Mouse (Mus musculus) adrenal gland, adult (tissue): ENCODE measurements around the gene Zfp652.

Experiments
- DNase-seq, 2 experiments: peaks; one replicate each; pipeline ENCODE4 v3.0.0; 2022 to 2023; ENCODE audit warnings: low spot score in 1 of 2; ENCODE audit not compliant: inconsistent age in 2 of 2

Zfp652 gene

DNA sequence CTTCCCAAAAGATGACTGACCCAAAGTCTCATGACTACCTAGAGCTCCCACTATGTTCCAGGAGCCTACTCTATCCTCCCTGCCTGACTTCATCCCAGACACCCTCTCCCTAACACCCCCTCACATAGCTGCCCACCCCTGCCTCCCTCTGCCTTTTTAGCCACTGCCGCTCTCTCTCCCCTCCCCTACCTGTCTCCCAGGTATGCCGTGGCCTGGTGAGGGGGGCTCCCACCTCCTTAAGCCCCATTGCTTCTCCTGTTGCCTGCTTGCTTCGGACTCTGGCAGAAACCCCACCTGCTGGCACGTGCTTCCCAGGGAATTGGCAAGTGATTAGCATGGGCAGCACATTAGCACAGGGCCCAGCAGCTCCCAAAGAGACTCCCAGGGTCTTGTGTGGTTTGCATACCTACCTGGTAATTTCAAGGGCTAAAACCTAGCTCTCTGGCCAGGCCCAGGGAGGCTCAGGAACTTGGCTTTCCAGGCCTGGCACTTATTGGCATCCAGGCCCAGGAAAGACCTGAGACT, 117.1 kb downstream of the Zfp652 start:
- DNase-seq: no peak

DNA sequence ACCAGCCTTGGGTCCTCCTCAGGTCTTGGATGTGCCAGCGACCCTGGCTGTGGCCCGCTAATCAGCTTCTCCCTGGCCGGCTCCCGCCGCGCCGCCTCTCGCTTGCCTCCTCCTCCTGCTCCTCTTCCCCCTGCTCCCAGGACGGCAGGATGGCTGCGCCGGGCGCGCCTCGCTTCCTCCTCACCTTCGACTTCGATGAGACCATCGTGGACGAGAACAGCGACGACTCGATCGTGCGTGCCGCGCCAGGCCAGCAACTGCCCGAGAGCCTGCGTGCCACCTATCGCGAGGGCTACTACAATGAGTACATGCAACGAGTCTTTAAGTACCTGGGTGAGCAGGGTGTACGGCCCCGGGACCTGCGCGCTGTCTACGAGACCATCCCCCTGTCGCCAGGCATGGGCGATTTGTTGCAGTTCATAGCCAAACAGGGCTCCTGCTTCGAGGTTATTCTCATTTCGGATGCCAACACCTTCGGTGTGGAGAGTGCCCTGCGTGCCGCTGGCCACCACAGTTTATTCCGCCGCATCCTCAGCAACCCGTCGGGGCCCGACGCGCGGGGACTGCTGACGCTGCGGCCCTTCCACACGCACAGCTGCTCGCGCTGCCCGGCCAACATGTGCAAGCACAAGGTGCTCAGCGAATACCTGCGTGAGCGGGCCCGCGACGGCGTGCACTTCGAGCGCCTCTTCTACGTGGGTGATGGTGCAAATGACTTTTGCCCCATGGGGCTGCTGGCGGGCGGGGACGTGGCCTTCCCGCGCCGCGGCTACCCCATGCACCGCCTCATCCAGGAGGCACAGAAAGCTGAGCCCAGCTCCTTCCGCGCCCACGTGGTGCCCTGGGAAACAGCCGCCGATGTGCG, 118.2 kb downstream of the Zfp652 start:
- peak in 1 of 2 experiments; percentile 56 for DNase-seq

DNA sequence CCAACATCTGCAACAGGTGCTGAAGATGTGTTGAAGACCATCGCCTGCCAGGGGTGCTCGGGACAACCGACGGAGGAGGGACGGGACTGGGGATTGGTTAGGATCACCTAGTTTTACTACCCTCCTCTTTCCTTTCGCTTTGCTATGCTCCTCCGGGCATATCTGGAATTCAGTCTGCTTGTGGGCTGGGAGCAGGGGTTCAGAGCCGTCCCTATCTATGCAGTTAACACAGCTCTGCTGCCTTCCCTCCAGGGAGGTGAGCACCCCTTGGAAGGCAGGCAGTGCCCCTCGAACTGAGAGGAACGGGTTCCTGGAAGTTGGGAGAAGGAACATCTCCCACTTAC, 118.8 kb downstream of the Zfp652 start:
- DNase-seq: peak in 1 of 2 experiments; percentile 49

DNA sequence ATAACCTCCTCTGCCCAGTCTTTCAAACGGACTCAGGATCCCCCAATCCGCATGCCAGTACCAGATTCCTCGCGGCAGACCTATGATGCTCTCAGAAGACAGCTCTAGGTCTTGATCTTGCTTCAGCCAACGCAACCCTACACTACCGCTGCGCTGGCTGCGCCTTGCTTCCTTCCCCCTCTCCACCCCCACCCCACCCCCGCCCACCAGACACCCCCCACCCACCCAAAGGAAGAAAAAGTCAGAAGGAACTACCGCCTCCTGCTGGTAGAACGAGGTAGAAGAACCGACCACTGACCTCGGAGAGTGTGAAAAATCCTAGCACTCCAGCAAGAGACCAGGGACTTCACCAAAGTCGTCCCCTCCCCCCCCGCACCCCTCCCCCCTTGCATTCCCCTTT, 119.2 kb downstream of the Zfp652 start:
- DNase-seq: no peak

DNA sequence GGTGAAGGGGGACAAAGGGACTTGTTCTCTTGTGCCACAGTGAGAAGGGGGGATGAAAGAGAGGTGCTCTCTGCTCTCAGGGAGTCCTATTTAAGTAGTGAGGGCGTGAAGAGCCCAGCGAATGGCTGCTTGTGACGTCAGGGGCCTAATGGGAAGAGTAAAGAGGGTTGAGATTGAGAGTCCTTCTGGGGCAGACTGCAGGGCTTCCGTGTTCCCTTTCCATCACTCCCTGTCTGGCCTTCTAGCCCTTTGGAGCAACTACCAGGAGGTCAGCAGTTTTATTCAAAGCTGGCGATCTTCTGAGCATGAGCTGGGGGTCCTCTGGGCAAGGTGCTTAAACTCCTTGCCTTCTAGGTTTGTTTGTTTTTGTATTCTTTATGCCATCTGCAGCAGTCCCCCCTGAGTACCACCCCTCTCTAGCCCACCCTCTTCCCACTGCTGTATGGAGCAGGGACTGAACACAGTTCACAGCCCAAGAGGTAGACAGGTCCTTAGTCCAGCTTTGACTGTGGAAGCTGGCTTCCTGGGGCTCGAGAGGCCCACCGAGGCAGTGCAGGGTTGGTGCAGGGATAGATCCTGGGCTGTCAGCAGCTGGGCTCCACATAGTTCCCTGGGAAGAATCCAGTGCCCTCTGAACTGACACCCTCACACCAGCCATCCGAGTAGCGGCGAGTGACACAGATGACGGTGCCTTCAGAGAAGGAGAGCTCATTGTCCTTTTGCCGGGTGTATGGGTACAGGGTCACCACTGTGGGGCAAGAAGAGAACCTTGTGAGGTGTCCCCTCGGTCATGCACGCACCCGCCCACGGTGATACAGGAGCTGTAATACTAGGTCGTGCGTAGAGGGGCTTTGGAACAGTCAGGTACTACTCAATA, 119.9 kb downstream of the Zfp652 start:
- no peak for DNase-seq

DNA sequence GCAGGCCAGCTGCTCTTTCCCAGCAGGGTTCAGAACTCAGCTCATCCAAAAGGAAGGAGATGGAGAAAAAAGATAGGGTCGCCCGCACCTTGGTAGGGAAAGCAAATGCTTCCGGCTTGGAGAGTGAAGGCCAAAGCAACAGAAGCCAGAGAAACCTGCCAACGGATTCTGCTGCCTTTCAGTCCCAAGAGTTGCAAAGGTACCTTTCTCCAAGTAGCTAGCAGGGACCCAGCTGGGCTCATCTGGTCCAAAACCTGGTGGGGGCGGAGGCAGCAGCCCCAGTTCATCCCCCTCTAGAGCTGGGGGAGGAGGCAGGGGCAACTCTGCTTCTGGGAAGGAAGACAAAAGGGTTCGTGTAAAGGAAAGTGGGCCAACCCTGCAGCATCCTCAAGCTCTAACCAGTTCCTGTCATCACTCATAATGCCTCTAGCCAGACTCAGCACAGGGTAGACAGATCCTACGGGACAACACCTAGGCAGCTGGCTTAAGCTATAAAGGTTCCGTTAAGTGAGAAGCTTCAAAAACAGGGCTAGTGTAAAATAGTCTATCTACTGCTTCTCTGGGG, 120.6 kb downstream of the Zfp652 start:
- DNase-seq: no peak

DNA sequence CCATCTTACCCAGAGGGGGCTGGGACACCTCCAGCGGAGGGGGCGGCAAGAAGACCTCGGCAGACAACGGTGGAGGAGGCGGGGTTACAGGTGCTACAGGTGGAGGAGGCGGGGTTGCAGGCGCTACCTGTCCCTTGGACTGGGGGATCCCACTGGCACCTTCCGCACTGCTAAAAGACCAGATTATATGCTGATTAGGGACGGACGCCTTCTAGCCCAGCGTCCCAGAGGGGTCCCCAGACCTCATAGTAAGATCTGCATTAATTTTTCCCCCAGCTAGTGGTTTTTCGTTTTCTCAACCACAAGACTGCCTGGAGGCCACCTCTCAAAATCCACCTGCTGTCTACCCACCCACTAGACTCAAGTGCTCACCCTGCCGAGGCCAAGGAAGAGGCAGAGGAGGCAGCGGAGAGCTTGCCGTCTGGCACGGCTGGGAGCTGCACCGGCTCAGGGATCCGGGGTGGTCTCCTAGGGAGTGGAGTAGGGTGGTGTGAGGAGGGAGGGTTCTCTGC, 121.2 kb downstream of the Zfp652 start:
- no peak for DNase-seq

DNA sequence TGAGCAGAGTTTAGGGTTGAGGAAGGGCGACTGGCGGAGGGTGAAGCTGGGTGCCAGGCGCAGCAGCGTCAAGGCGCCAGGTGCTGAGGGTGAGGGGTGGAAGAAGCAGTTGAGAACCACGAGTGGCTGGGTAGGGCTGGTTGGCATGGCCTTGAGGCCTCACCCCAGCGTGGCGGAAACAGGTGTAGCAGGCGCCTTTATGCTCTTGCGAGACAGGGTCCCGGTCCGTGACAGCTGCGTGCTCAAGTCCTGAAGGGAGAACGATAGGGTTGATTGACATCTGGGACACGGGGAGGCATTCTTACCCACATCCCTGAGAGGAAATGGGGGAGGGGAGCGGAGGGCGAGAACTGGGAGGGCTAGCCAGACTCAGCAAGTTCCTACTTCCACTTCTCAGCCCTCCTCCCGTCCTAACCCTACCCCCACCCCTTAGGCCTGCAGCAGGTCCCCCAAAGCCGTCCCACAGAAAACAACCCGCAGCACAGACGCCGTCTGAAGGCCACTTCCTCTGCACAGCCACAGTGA, 121.7 kb downstream of the Zfp652 start:
- DNase-seq: peak; percentile 51 to 69

DNA sequence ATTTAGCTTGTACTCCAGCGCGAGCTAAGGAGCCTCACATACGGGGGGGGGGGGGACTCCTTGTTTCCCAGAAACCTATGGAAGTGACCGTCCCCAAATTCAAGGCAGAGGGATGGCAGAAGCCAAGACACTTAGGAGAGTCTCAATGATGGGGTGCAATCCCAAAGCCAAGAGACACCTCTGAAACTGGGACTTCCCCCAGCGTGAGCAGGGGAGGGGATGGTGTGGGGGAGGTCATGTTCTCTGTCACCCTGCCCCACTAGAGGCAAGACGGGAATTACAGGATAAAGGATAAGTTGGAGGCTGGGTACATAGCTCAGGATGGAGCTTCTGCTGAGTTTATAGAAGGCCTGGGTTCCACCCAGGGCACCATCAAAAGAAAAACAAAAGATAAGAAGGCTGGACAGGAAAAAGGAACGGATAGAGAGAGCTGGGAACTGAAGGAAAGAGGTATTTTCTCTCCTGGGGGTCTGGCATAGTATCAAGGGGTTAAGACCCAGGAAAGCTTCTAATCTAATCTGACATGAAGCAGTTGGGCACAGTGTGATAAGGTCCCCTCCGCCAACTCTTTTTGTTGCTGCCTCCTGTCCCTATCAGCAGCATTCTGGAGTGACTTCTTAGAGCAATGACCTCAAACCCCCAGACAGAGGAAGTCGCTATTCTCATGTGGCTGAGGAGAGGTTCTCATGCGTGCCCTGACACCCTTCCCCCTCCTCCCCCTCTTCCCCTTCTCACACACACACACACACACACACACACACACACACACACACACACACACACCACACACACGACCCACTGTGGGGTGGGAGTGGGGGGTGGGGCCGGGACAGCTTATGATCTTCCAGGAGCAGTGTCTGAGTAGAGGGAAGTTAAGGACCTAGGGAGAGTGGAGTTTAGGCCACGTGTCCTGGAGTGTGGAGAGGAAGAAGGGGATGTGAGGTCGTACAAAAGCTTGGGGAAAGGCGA, 122.6 kb downstream of the Zfp652 start:
- peak in 1 of 2 experiments; percentile 54 for DNase-seq

DNA sequence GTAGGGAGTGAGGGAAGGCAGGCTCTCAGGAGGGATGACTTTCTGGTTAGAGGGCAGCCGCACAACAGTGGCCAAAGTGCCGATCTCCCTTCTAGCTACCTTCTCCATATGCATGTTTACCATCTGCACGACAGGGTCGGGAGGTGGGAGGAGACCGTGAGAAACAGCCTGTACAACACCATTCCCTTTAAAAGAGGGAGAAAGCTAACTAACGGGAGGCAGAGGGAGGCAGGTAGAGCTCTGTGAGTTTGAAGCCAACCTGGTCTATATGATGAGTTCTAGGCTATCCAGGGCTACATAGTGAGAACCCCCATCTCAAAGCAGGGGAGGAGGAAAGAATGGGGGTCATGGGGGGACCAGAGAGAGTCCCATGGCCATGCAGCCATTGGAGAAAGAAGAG, 123.4 kb downstream of the Zfp652 start:
- DNase-seq: no peak

DNA sequence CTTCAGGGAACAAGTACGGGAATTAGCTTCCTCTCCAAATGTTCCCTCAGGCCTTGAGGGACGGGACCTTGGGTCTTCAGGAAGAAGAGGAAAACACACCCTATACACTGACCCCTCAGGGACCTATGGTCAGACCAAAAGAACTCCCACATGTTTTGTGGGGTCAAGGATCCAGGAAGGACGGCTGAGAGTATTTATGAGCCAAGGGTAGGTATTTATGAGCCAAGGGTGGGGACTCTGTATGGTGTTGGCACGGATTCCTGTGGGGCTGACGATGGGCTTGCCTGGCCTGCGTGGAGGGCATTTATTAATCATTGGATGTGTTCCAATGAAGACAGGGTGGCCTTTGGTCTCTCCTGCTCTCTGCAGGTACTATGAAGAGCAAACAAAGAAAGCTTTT, 124.0 kb downstream of the Zfp652 start:
- peak in 1 of 2 experiments; percentile 63 for DNase-seq

DNA sequence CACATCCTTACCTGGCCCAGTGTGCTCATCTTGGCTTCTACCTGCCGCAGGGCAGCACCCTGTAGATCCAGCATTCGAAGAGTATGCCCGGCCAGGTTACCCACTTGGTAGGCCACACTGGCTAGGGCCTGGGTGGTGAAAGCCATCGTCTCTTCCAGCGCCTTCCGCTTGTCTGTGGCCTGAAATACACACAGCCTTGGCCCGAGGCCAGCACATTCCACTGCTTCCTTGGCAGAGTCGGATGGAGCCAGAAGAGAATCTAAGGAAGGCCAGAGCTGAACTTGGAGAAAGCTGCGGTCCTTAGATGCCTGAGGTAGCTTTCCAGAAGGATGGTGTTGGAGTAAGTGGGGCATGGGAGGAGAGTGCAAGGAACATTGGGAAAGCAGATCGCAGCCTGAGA, 124.6 kb downstream of the Zfp652 start, which contains the start of gene Gngt2:
TSS of gene Gngt2 (plus strand) at position 158 of the 400 bp plus-strand sequence.
- peak; percentile 85 to 93 for DNase-seq

DNA sequence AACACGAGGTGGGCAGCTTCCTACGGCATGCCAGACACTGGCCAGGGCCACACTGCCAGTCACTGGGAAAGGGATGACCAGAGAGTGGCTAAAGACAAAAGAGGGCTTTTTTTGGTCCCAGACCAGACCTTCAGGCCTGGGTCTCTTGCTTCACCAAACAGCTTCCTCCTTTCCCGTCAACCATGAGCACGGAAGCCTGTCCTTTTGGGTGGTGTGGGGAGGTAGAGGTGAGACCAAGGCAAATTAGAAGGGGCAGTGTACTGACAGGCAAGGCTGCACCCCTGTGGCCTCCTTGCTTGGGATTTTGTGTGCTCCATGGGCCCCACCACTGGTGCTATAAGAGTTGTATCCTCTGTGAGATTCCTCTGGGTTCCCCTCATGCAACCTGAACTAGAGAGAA, 126.1 kb downstream of the Zfp652 start:
- peak in 1 of 2 experiments; percentile 25 for DNase-seq

DNA sequence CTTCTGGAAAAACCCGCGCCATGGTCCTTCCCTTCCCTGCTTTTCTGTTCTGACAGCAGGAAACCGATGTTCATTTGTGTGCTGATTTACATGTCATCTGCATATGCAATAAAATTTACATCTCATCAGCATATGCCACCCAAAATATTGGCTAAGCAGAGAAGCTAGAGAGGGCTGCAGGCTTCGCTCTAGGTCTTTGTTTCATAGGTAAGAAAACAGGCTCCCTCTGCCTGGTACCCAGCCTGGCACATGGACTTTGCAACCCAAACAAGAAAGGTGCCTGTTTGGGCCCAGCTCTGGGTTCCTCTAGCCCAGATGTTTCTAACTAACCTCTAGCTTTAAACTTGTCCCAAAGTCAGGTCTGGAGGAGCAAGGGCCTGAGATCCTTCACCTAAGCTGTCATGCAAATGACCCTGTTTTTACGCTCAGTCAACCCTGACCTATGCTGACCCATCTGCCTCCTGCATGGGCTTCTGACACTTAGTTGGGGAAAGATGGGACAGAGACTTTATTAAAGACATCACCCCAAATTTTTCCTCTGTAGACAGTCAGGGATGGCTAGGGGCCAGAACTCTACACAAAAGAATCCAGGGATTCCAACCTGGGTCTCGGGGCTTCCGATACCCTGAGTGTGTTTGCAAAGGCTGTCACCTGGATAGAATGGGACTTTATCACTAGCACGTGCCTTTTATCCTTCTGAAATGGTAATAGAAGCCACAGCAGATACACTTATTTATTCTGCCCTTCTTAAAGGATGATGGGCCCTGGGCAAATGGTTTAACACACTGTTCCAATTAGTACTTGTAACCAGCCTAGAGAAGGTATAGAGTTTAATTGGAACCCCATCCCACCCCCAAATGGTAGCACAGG, 126.8 kb downstream of the Zfp652 start:
- peak in 1 of 2 experiments; percentile 21 for DNase-seq

DNA sequence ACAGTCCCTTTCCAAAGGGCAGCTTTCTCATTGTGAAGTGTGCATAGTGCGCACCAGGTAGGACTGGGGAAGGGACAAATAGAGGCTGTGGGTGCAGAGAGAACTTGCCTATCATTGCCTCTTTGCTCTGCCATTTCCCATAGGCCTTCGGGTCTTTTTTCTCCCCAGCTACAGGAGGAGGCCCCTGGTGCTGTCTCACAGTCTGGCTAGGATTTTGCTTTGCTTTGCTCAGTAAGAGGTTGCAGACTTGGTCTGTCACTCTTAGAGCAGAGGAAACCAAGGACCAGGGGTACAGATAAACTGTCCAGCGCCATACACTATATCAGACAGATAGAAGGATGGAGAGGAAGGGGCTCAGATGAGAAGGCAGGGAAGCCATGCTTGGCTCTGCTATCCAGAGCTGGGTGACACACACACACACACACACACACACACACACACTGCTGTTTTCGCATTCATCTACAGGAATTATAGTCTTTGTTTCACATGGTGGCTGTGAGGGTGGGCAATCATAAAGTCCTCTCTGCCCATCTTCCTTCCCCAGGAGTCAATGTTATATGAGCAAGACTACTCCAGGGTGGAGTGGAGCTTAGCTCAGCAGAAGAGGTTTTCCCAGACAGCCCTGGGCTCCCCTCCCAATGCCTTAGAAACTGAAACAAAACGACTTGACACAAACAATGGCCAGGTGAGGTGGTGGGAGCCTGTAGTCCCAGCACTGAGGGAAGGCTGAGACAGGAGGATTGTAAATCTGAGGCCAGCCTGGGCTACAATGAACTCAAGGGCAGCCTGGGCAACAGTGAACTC, 128.4 kb downstream of the Zfp652 start:
- DNase-seq: peak in 1 of 2 experiments; percentile 24

DNA sequence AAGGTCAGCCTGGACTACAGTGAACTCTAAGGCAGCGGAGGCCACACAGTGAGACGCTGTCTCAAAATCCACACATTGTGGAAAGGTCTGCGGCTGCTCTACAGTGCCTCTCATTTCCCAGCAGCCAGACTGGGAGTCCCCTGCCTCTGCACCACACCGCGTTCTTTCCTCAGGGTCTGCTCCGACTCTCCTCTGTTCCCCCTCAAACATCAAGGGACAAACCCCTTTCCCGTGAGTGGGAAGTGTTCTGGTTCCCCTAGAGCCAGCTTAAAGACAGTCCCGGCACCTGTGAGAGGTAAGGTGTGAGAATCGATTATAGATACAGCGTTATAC, 129.0 kb downstream of the Zfp652 start:
- DNase-seq: peak in 1 of 2 experiments; percentile 24

DNA sequence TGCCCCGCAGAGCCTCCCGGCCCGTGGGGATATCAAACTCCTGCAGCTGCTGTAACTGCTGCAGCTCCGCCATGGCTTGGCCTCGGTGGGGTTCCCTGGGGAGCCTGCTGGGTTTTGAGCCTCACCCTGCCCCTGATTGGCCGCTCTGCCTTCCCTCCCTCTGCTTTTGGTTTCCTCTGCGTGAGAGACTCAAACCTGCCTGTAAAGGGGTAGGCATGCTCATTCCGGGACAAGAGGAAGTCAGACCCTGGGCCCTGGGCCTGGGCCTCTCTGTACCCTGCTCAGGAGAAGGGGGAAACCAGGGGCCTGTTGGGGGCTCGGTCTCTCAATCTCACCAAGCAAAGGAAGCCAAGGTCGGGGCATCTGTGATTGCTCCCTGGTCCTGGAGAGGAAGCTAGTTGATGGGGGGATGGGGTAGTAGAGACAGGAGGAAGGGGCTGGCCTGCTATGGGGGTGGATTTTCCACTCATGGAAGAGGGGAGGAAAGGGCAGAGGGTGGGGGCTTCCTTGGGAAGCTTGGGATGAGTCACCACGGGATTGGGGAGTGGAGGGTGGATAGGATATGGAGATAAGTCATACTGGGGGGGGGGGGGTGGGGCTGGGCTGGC, 129.7 kb downstream of the Zfp652 start, which contains the start of gene Abi3:
TSS of gene Abi3 (minus strand) at position 403 of the 608 bp plus-strand sequence.
- DNase-seq: peak; percentile 51 to 78
